Mouse (Mus musculus): ENCODE data around the gene Clic4.

DNA sequence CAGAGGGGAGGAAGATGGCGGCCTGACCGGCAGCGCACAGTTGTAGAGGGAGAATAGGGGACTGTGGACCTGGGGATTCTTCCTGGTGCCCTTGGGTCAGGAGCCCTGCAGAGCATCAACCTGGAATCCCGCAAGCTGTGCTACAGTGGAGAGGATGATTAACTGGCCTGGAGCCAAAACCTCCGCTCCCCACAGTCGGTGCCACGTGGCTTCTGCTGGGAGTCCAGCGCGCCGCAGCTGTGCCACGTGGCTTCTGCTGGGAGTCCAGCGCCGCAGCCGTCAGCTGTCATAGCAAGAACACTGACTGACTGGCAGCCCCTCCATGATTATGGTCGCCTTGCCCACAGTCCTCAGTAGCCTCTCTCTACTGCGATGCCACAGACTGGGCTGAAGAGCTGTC is 70.8 kb downstream of the Clic4 start:
- TF ChIP-seq POLR2A (IDR thresholded peaks at IDR 0.05; ENCODE audit: borderline replicate concordance, control insufficient read depth, low read depth, low read length), result no peak
- no peak for TF ChIP-seq CTCF (IDR thresholded peaks at IDR 0.05; ENCODE audit: control insufficient read depth, insufficient read depth, low read length)
